Mouse (Mus musculus): ENCODE measurements around the gene 4930415O20Rik.

DNA sequence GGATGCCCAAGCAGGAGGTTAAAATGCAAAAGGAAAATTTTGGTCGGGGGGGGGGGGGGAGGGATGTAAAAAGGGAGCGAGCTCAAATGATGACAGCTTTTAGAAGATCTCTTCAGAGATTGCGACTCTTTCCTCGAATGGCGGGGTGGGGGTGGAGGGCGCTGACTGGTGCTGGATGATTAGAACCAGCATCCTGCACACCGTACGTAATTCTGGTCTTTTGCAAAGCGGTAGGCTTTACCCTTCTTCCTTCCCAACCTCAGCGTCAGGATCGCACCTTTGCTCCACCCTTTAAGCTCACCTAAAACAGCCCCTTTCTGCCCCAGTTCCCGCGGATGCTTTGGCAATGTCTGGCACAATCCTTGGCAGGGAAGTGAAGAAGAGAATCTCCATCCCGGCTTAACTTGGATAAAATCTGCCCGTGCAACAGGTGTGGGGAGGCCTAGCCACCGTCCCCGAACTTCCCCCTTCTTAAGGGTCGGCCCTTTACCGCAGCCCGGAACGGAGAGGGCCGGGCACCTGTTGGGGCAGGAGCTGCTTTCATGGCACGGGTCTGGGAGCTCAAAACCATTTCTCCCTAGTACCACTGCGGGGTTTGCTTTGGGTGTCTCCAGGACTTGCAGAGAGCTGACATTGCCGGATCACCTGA is 63.1 kb downstream of the 4930415O20Rik start:
- no peak for TF ChIP-seq CTCF (IDR thresholded peaks at IDR 0.05)
- no peak for TF ChIP-seq EP300 (IDR thresholded peaks at IDR 0.05)
